Mouse (Mus musculus): ENCODE measurements around the gene Entpd1. TPM values are rescaled to one million over a fixed set of nuclear protein-coding genes. Genes with fewer than 3 reads are reported as not detected.

The Entpd1 gene
- polyA plus RNA-seq (2012; rRNA removed), result 8.0 and 8.4 TPM in 2 replicates

- Histone ChIP-seq H3K4me3 (ENCODE audit: insufficient read depth, low read depth, low read length) (peak within 1 kb of the TSS; percentile 97), H3K4me1 (ENCODE audit: control insufficient read depth, insufficient read depth, low read length) (0 out of 2 replicates have a peak, but pooled peaks cover 5% of the 10 kb centered on the region), H3K27ac (ENCODE audit: insufficient read depth, low read depth, low read length) (no peak within 1 kb of the TSS), H3K27me3 (replicated peaks; ENCODE audit: control insufficient read depth, insufficient read depth, low read length) (no peaks in the 10 kb centered on the region), H3K36me3 (ENCODE audit: control insufficient read depth, insufficient read depth, low read length) (peaks cover 3% of the 10 kb centered on the region; the same call in 1 of the 2 replicates)
- peak; percentile 98 for DNase-seq
- under 1% methylated on average over 45 of the region's 45 CpGs for WGBS
- TF ChIP-seq POLR2A (IDR thresholded peaks at IDR 0.05; ENCODE audit: low read depth, low read length) (no peak), CTCF (conservative IDR thresholded peaks at IDR 0.05; ENCODE audit: insufficient read depth, insufficient read length, low read depth, low read length) (peak; percentile 95)
Observed at GRCm38 (mm10) chr19:40611830-40612506, at the start of gene Entpd1, which contains the start of gene Tctn3. Gene Entpd1 (plus strand): TSS chr19:40612366. Gene Tctn3 (minus strand): TSS chr19:40612233.

GRCm38 (mm10) chr19:40563880-40564645 is 48.1 kb upstream of the Entpd1 start:
- TF ChIP-seq CTCF (conservative IDR thresholded peaks at IDR 0.05; ENCODE audit: insufficient read depth, insufficient read length, low read depth, low read length) (no peak), POLR2A (IDR thresholded peaks at IDR 0.05; ENCODE audit: low read depth, low read length) (no peak)
- no peak overlapping the region for H3K27ac ChIP-seq (ENCODE audit: insufficient read depth, low read depth, low read length)

GRCm38 (mm10) chr19:40567616-40568015 is 44.5 kb upstream of the Entpd1 start:
- no peaks in the 10 kb centered on the region for H3K27me3 ChIP-seq (replicated peaks; ENCODE audit: control insufficient read depth, insufficient read depth, low read length)
- WGBS, result 91% methylated on average over 3 of the region's 3 CpGs
- DNase-seq, result no peak
- TF ChIP-seq CTCF (conservative IDR thresholded peaks at IDR 0.05; ENCODE audit: insufficient read depth, insufficient read length, low read depth, low read length), result no peak
- TF ChIP-seq POLR2A (IDR thresholded peaks at IDR 0.05; ENCODE audit: low read depth, low read length), result no peak
- H3K4me3 ChIP-seq (ENCODE audit: insufficient read depth, low read depth, low read length), result no peak overlapping the region
- H3K27ac ChIP-seq (ENCODE audit: insufficient read depth, low read depth, low read length), result no peak overlapping the region
- H3K4me1 ChIP-seq (ENCODE audit: control insufficient read depth, insufficient read depth, low read length), result no peaks in the 10 kb centered on the region
- no peaks in the 10 kb centered on the region for H3K36me3 ChIP-seq (ENCODE audit: control insufficient read depth, insufficient read depth, low read length)

More at GRCm38 (mm10) chr19:40563880-40564645, 48.1 kb upstream of the Entpd1 start:
- Histone ChIP-seq H3K36me3 (ENCODE audit: control insufficient read depth, insufficient read depth, low read length) (no peaks in the 10 kb centered on the region), H3K4me3 (ENCODE audit: insufficient read depth, low read depth, low read length) (no peak overlapping the region), H3K27me3 (replicated peaks; ENCODE audit: control insufficient read depth, insufficient read depth, low read length) (no peaks in the 10 kb centered on the region), H3K4me1 (ENCODE audit: control insufficient read depth, insufficient read depth, low read length) (no peaks in the 10 kb centered on the region)
- DNase-seq, result no peak
- 89% methylated on average over 10 of the region's 10 CpGs for WGBS

- Histone ChIP-seq H3K27ac (ENCODE audit: insufficient read depth, low read depth, low read length) (no peak overlapping the region), H3K27me3 (replicated peaks; ENCODE audit: control insufficient read depth, insufficient read depth, low read length) (no peaks in the 10 kb centered on the region), H3K4me3 (ENCODE audit: insufficient read depth, low read depth, low read length) (no peak overlapping the region), H3K36me3 (ENCODE audit: control insufficient read depth, insufficient read depth, low read length) (no peaks in the 10 kb centered on the region), H3K4me1 (ENCODE audit: control insufficient read depth, insufficient read depth, low read length) (no peaks in the 10 kb centered on the region)
- no peak for TF ChIP-seq CTCF (conservative IDR thresholded peaks at IDR 0.05; ENCODE audit: insufficient read depth, insufficient read length, low read depth, low read length)
- 47% methylated on average over 9 of the region's 9 CpGs for WGBS
- DNase-seq, result peak; percentile 82
Observed at GRCm38 (mm10) chr19:40570726-40571125, 41.4 kb upstream of the Entpd1 start.

GRCm38 (mm10) chr19:40575438-40575837 is 36.7 kb upstream of the Entpd1 start:
- H3K27me3 ChIP-seq (replicated peaks; ENCODE audit: control insufficient read depth, insufficient read depth, low read length), result no peaks in the 10 kb centered on the region
- H3K36me3 ChIP-seq (ENCODE audit: control insufficient read depth, insufficient read depth, low read length), result no peaks in the 10 kb centered on the region
- no peak overlapping the region for H3K27ac ChIP-seq (ENCODE audit: insufficient read depth, low read depth, low read length)
- no peak overlapping the region for H3K4me3 ChIP-seq (ENCODE audit: insufficient read depth, low read depth, low read length)
- H3K4me1 ChIP-seq (ENCODE audit: control insufficient read depth, insufficient read depth, low read length), result no peaks in the 10 kb centered on the region
- TF ChIP-seq POLR2A (IDR thresholded peaks at IDR 0.05; ENCODE audit: low read depth, low read length), result no peak
- TF ChIP-seq CTCF (conservative IDR thresholded peaks at IDR 0.05; ENCODE audit: insufficient read depth, insufficient read length, low read depth, low read length), result no peak
- WGBS, result 73% methylated on average over 5 of the region's 5 CpGs
- DNase-seq, result no peak

GRCm38 (mm10) chr19:40580902-40581301 is 31.3 kb upstream of the Entpd1 start:
- Histone ChIP-seq H3K4me3 (ENCODE audit: insufficient read depth, low read depth, low read length) (no peak overlapping the region), H3K27me3 (replicated peaks; ENCODE audit: control insufficient read depth, insufficient read depth, low read length) (no peaks in the 10 kb centered on the region), H3K27ac (ENCODE audit: insufficient read depth, low read depth, low read length) (no peak overlapping the region), H3K36me3 (ENCODE audit: control insufficient read depth, insufficient read depth, low read length) (no peaks in the 10 kb centered on the region), H3K4me1 (ENCODE audit: control insufficient read depth, insufficient read depth, low read length) (no peaks in the 10 kb centered on the region)
- no peak for TF ChIP-seq CTCF (conservative IDR thresholded peaks at IDR 0.05; ENCODE audit: insufficient read depth, insufficient read length, low read depth, low read length)
- TF ChIP-seq POLR2A (IDR thresholded peaks at IDR 0.05; ENCODE audit: low read depth, low read length), result no peak
- DNase-seq, result no peak
- 97% methylated on average over 2 of the region's 2 CpGs for WGBS

- H3K36me3 ChIP-seq (ENCODE audit: control insufficient read depth, insufficient read depth, low read length), result no peaks in the 10 kb centered on the region
- TF ChIP-seq CTCF (conservative IDR thresholded peaks at IDR 0.05; ENCODE audit: insufficient read depth, insufficient read length, low read depth, low read length) (no peak), POLR2A (IDR thresholded peaks at IDR 0.05; ENCODE audit: low read depth, low read length) (no peak)
- no peak overlapping the region for H3K4me3 ChIP-seq (ENCODE audit: insufficient read depth, low read depth, low read length)
- no peaks in the 10 kb centered on the region for H3K4me1 ChIP-seq (ENCODE audit: control insufficient read depth, insufficient read depth, low read length)
- H3K27ac ChIP-seq (ENCODE audit: insufficient read depth, low read depth, low read length), result no peak overlapping the region
- 67% methylated on average over 5 of the region's 5 CpGs for WGBS
- H3K27me3 ChIP-seq (replicated peaks; ENCODE audit: control insufficient read depth, insufficient read depth, low read length), result no peaks in the 10 kb centered on the region
- DNase-seq, result no peak
Observed at GRCm38 (mm10) chr19:40581662-40582061, 30.5 kb upstream of the Entpd1 start.

Measured in kidney, adult 2 months (tissue).